Mouse (Mus musculus): ENCODE measurements around the gene Vmn1r30.

Gene Vmn1r30

GRCm38 (mm10) chr6:58443285-58443684, at the start of gene Vmn1r30:
Gene Vmn1r30 (minus strand): TSS chr6:58443385.
- DNase-seq = no peak

- no peak for DNase-seq
These were observed 32.0 kb upstream of the Vmn1r30 start, which contains the start of gene Vmn1r31 for GRCm38 (mm10) chr6:58475230-58475629. Gene Vmn1r31 (minus strand): TSS chr6:58475330.

Data from right cerebral cortex, adult 18-20 months (tissue).